Mouse (Mus musculus) stomach, postnatal 0 days (tissue): ENCODE results near the gene Gm10563. TPM values are rescaled to one million over a fixed set of nuclear protein-coding genes. Genes with fewer than 3 reads are reported as not detected.

Experiments
- ATAC-seq: fragments of 200-750 bp; cut with Nextera tagmentation; 2 replicates; pipeline ENCODE4 v1.8.0; 2017; ENCODE audit not compliant: low FRiP score, low TSS enrichment
- DNase-seq: peaks from one replicate; pipeline ENCODE4 v3.0.0-alpha.2; 2016; ENCODE audit warnings: low spot score
- H3K27ac ChIP-seq: fragments of 300-500 bp; sonication (generic); replicated peaks from 2 replicates; pipeline ENCODE4 v1.5.1; 2014; ENCODE audit warnings: mild to moderate bottlenecking, control low read depth
- H3K27me3 ChIP-seq: fragments of 300-500 bp; sonication (generic); 2 replicates; pipeline ENCODE4 v1.6.1; 2014; ENCODE audit warnings: low read length; ENCODE audit not compliant: control insufficient read depth, insufficient read depth
- H3K36me3 ChIP-seq: fragments of 300-500 bp; sonication (generic); 2 replicates; pipeline ENCODE4 v1.6.1; 2014; ENCODE audit warnings: low read length, mixed read lengths; ENCODE audit not compliant: control insufficient read depth, insufficient read depth
- H3K4me1 ChIP-seq: fragments of 300-500 bp; sonication (generic); replicated peaks from 2 replicates; pipeline ENCODE4 v1.6.1; 2014; ENCODE audit warnings: antibody characterized with exemption; ENCODE audit not compliant: control insufficient read depth, insufficient read depth
- H3K4me2 ChIP-seq: fragments of 300-500 bp; sonication (generic); replicated peaks from 2 replicates; pipeline ENCODE4 v1.6.1; 2014; ENCODE audit warnings: low read depth, mild to moderate bottlenecking, control low read depth, moderate library complexity
- H3K4me3 ChIP-seq: fragments of 300-500 bp; sonication (generic); 2 replicates; pipeline ENCODE4 v1.5.1; 2014; ENCODE audit warnings: low read depth, low read length, control low read depth
- H3K9ac ChIP-seq: fragments of 300-500 bp; sonication (generic); 2 replicates; pipeline ENCODE4 v1.6.1; 2014; ENCODE audit warnings: mild to moderate bottlenecking, low read length, control low read depth, mixed read lengths
- H3K9me3 ChIP-seq: fragments of 300-500 bp; sonication (generic); 2 replicates; pipeline ENCODE4 v1.6.1; 2016; ENCODE audit warnings: low read length; ENCODE audit not compliant: control insufficient read depth
- CTCF ChIP-seq: IDR thresholded peaks from 2 replicates; pipeline ENCODE4 v1.5.1; 2016; ENCODE audit warnings: antibody characterized with exemption, low read depth, mild to moderate bottlenecking, moderate library complexity
- EP300 ChIP-seq: optimal IDR thresholded peaks from 2 replicates; pipeline ENCODE3; 2016; ENCODE audit warnings: antibody characterized with exemption
- WGBS: fragments of 180-500 bp; shearing (Covaris S2); extraction: QIAGEN DNeasy Blood & Tissue Kit; methylation state at CpG from one replicate; pipeline ENCODE4 v1.1.7; 2014; 5-methylcytosine and 5-hydroxymethylcytosine counted together
- polyA plus RNA-seq: library from polyadenylated mRNA; unstranded; fragments of >200 nt; fragmentation: Nextera tagmentation; extraction: Ambion mirVana; gene quantifications from 2 replicates; pipeline ENCODE4 v1.2.1, GENCODE M21; 2015

Gm10563 gene
- polyA plus RNA-seq, 1 experiment from 2014 or later = not detected

- DNase-seq (no peak), ATAC-seq (no peak)
- Histone ChIP-seq H3K9me3 (no peaks in the 10 kb centered on the region), H3K36me3 (no peaks in the 10 kb centered on the region), H3K27ac (no peak overlapping the region), H3K4me1 (0 out of 2 replicates have a peak, but pooled peaks cover 7% of the 10 kb centered on the region), H3K4me2 (no peak overlapping the region), H3K27me3 (no peaks in the 10 kb centered on the region), H3K9ac (no peak overlapping the region), H3K4me3 (no peak overlapping the region)
- 34% methylated on average over 2 of the region's 2 CpGs for WGBS
- TF ChIP-seq EP300 (no peak), CTCF (peak; percentile 86)
Measured at GRCm38 (mm10) chr4:155568170-155568569, 77.0 kb downstream of the Gm10563 start.

GRCm38 (mm10) chr4:155566555-155566954, 78.7 kb downstream of the Gm10563 start:
- Histone ChIP-seq H3K27ac (0 out of 2 replicates have a peak overlapping the region, but pooled peaks have one; percentile 30), H3K9ac (no peak overlapping the region), H3K4me2 (no peak overlapping the region), H3K9me3 (no peaks in the 10 kb centered on the region), H3K4me1 (peaks cover 15% of the 10 kb centered on the region; the same call in 1 of the 2 replicates), H3K4me3 (no peak overlapping the region), H3K27me3 (no peaks in the 10 kb centered on the region), H3K36me3 (no peaks in the 10 kb centered on the region)
- TF ChIP-seq CTCF (0 out of 2 replicates have a peak, but pooled peaks have one; percentile 17), EP300 (no peak)
- DNase-seq (no peak), ATAC-seq (no peak)
- WGBS = 43% methylated on average over 8 of the region's 8 CpGs

Other genes with a start within 250 kb of the Gm10563 start
- gene Gabrd, start 247.3 kb downstream of the Gm10563 start, polyA plus RNA-seq = 0.05 TPM in 1 of 2 replicates, not detected in the other
- gene Cfap74, start 236.2 kb downstream of the Gm10563 start, polyA plus RNA-seq = 0.34 and 0.79 TPM in 2 replicates
- gene Tmem52, start 176.3 kb downstream of the Gm10563 start, polyA plus RNA-seq = 0.21 TPM in 1 of 2 replicates, not detected in the other
- gene Gnb1, start 154.0 kb downstream of the Gm10563 start, polyA plus RNA-seq = 263 and 272 TPM in 2 replicates
- gene Nadk, start 83.0 kb downstream of the Gm10563 start, polyA plus RNA-seq = 75.2 and 78.4 TPM in 2 replicates
- gene Slc35e2, start 44.0 kb downstream of the Gm10563 start, polyA plus RNA-seq = 3.2 and 3.8 TPM in 2 replicates
- 39.5 and 46.9 TPM in 2 replicates for gene Cdk11b, start 20.6 kb downstream of the Gm10563 start, polyA plus RNA-seq
- gene Mmp23, start 8.0 kb upstream of the Gm10563 start, polyA plus RNA-seq = 87.9 and 89.3 TPM in 2 replicates
- gene Mib2, start 23.8 kb upstream of the Gm10563 start, polyA plus RNA-seq = 10.5 and 11.0 TPM in 2 replicates
- gene Fndc10, start 48.9 kb upstream of the Gm10563 start, polyA plus RNA-seq = 9.6 and 11.0 TPM in 2 replicates
- 152 and 153 TPM in 2 replicates for gene Ssu72, start 59.4 kb upstream of the Gm10563 start, polyA plus RNA-seq
- 0.39 and 0.45 TPM in 2 replicates for gene Tmem240, start 89.4 kb upstream of the Gm10563 start, polyA plus RNA-seq
- gene Atad3a, start 115.7 kb upstream of the Gm10563 start, polyA plus RNA-seq = 48.8 and 55.1 TPM in 2 replicates
- gene Vwa1, start 129.3 kb upstream of the Gm10563 start, polyA plus RNA-seq = 30.0 and 32.3 TPM in 2 replicates
- gene Tmem88b, start 140.5 kb upstream of the Gm10563 start, polyA plus RNA-seq = 0.13 and 0.27 TPM in 2 replicates
- 0.10 and 0.13 TPM in 2 replicates for gene Ankrd65, start 145.0 kb upstream of the Gm10563 start, polyA plus RNA-seq
- 230 and 240 TPM in 2 replicates for gene Mrpl20, start 157.5 kb upstream of the Gm10563 start, polyA plus RNA-seq
- 72.2 and 83.2 TPM in 2 replicates for gene Ccnl2, start 167.1 kb upstream of the Gm10563 start, polyA plus RNA-seq
- 129 and 133 TPM in 2 replicates for gene Aurkaip1, start 185.9 kb upstream of the Gm10563 start, polyA plus RNA-seq
- 79.4 and 88.4 TPM in 2 replicates for gene Mxra8, start 194.3 kb upstream of the Gm10563 start, polyA plus RNA-seq
- gene Dvl1, start 202.0 kb upstream of the Gm10563 start, polyA plus RNA-seq = 8.1 and 10.4 TPM in 2 replicates
- gene Tas1r3, start 218.0 kb upstream of the Gm10563 start, polyA plus RNA-seq = 0.11 and 0.28 TPM in 2 replicates
- 25.0 and 26.5 TPM in 2 replicates for gene Cptp, start 224.0 kb upstream of the Gm10563 start, polyA plus RNA-seq
- gene Ints11, start 224.1 kb upstream of the Gm10563 start, polyA plus RNA-seq = 30.7 and 32.6 TPM in 2 replicates
- 35.7 and 36.5 TPM in 2 replicates for gene Pusl1, start 246.4 kb upstream of the Gm10563 start, polyA plus RNA-seq
- gene Acap3, start 246.4 kb upstream of the Gm10563 start, polyA plus RNA-seq = 9.7 and 10.2 TPM in 2 replicates